Mouse (Mus musculus) cerebellum, postnatal 25 days (tissue): Measurements from ENCODE around the gene Fam83c.
A peak's percentile ranks its signal among the peaks of the same experiment; 100 is the strongest.

Experiments
- DNase-seq, 2 experiments: peaks; one replicate each; pipeline ENCODE4 v3.0.0; 2021; ENCODE audit warnings: mixed read lengths in 2 of 2

Gene Fam83c

DNA sequence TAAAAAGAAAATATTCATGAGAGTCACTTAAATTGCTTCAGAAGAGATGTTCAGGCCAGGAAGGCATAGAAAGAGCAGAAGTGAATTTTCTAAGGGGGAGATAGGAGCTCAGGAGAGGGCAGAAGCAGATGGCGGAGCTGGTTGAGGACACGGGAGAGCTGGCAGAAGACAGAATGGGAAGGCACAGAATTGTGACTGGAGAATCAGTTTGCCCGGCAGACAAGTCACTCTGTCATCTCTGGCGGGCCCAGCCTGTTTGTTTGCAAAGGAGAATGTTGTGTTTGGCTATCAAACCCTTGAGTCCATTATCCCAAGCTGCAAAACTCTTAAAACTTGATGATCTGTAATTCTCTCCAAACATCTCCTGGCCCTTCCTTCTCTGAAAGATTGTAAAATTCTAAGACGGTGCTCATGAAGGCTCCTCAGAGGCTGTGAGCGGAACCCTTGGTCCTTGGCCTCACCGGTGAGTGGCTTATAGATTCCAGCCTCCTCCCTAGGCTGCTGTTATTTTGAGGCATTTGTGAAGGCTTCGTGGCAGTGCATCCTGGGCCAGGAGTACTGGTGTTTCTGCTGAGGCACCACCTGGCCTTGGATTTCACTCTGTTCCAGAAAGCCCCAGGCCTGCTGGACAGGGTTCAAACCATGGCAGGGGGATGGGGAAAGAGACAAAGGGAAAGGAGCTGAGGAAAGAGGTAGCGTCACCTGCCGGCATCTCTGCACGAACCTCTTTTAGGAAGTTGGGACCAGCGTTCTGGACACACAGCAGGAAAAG is 39.8 kb downstream of the Fam83c start:
- DNase-seq, result peak; percentile 98 to 99

DNA sequence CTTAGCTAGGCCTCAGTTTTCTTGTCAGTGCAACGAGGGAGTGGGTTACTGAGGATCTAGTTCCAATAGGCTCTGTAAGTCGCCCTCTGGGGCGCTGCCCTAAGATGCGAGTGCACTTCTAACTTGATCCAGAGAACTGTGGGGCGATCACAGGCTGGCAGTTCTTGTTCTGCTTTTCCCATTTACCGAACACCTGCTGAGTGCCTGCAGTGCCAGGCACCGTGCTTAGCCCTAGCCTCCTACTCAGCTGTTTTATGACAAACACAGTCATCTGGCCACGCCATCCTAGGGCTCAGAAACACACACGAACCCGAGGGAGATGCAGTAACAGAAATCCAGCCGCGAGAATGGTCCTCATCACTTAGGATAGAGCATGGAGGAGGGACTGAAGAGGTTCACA is 41.8 kb downstream of the Fam83c start:
- peak; percentile 45 to 54 for DNase-seq

DNA sequence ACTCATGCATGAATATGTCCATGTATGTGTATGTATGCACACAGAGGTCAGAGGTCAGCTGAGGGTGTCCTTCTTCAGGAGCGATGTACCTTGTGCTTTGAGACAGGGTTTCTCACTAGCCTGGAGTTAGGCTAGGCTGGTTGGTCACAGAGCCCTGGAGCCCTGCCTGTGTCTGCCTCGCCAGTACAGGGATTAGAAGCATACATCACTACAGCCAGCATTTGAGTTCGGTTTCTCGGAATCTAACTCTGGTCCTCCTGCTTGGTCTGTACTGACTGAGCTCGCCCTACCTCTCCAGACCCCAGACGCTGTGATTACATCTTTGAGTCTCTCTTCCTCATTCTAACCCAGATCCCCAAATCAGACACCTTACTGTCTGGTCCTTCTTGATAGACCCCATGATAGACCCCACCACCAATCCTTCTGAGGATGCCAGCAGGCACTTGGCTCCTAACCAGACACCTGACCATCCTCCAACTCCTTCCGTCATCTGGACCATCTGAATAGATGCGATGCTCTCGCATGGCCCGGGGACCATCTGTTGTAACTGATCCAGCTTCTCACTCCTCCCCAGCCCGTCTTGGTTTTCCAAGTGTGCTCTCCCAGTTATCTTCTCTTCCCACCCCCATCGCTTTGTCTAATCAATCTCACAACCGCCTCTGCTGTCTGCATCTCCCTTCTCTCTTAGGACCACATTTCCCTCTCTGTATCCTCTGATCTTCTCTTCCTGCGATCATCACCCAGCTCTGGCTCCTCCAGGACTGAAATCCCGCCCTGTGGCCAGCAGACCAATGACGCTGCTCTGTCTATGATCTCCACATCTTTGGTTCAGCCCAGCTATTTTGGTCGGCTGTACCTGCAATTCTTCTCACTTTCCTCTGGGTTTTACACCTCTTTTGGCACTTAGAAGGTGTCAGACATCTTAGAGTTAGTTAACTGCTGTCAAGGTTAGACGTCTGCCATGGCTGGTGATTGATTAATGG is 46.4 kb downstream of the Fam83c start:
- DNase-seq, result peak; percentile 63 to 67

DNA sequence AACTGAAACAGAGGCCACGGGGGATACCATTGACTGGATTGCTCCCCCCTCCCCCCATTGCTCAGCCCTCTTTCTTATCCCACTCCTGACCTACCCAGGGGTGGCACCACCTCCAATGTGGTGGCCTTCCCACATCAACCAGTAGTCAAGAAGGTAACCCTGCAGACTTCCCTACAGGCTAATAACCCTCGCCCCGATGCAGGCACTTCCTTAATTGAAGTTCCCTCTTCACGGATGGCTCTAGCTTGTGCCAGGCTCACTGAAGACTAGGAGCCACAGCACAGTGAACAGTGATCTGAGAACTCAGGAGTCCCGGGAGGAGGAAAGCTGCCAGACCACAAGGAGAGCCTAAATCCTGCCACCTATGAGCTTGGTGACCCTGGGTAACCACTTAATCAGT is 47.7 kb downstream of the Fam83c start:
- DNase-seq, result no peak

DNA sequence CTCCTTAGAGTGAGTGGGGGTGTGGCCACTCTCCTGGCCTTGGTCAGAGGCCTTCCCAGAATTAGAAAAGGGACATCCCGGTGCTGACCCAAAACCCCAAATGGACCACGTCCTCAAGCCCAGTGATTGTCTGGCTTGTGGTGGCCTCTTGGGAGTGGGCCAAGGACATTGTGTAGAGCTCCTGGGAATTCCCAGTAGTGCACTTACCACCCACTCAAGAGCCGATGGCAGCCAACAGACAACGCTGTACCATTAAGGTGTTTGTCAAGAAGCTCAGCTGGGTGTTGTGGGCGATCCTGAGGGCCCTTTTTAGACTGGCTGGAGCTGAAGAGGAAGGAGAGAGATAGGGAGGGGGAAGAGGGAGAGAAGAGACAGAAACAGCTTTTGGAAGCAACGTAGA is 50.1 kb downstream of the Fam83c start:
- DNase-seq, result peak; percentile 63 to 68

DNA sequence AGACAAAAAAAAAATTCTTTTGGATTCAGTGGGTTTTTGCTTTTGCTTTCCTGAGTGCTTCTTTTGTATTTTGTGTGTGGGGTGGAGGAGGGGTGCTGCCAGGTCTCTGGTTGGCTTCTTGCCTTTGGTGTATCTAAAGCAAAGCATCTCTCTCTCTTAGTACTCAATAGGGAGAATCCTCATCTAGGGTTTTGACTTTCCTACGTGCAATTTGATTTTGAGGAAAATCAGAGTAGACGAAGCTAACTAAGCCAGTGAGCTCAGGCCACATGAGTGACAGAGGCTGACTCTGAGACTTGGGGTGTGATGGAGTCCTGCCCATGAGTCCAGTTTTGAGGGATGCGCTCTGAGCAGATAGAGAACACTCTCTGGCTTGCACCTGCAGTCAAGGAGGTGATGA is 55.1 kb downstream of the Fam83c start:
- peak in 1 of 2 experiments; percentile 53 for DNase-seq

DNA sequence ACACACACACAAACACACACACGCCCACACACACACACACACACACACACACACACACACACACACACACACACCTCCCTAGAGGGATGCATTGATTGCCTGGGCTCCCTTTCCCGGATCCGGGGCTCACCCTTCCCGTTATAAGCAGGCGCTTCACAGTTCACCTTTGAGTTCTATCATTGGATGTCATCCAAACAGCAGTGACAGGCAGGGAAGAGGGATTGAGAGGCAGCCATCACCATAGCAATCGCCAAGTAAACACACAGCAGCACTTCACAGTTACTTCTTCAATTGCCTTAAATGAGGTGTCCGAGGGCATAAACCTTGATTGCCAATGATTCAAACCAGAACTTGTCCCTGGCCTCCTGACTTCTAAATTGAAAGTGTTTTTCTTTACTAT is 55.6 kb downstream of the Fam83c start:
- DNase-seq, result peak; percentile 47 to 59

DNA sequence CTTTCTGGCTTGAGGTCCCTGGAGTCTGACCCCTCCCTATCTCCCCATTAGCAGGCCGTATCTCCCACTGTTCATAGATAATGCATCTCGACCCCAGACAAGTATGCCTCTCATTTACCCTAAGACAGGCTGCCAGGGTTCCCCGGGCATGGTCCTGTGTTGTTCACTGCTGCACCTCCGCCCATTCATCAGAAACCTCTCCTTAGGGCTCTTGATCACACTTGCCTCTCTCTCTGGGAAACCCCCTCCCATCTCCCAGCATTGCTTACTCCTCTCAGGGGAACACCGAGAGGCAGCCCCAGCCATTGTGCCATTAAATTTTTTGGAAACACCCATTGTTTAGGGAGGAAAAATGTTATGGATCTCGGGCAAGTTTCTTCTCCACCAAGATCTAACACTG is 56.6 kb downstream of the Fam83c start:
- DNase-seq, result peak; percentile 52 to 60

DNA sequence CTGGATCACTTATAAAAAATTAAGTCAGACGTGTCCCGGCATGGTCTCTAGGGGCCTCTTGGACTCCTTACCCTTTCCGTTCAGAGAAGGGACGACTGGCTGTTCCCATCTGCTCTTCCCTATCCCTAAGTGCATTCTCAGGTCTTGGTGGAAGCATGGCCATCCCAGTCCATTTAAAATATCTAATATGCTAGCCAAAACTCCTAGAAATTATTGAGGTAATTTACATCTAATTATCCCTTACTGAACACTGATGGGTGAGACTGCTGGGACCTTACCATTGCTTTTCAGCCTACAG is 57.0 kb downstream of the Fam83c start:
- no peak for DNase-seq
